Mouse (Mus musculus) hindbrain, embryonic 16.5 days (tissue): ENCODE results near the gene Kank1. TPM values are rescaled to one million over a fixed set of nuclear protein-coding genes. Genes with fewer than 3 reads are reported as not detected.

Experiments
- ATAC-seq: fragments of 200-750 bp; cut with Nextera tagmentation; 2 replicates; pipeline ENCODE4 v1.8.0; 2017; ENCODE audit warnings: moderate TSS enrichment, moderate library complexity
- H3K27ac ChIP-seq: fragments of 300-500 bp; sonication (generic); 2 replicates; pipeline ENCODE4 v1.5.1; 2014; ENCODE audit warnings: low read depth, mild to moderate bottlenecking, control low read depth, low read length, moderate library complexity
- H3K27me3 ChIP-seq: fragments of 300-500 bp; sonication (generic); replicated peaks from 2 replicates; pipeline ENCODE4 v1.6.1; 2014; ENCODE audit warnings: low read length; ENCODE audit not compliant: control insufficient read depth, insufficient read depth
- H3K36me3 ChIP-seq: fragments of 300-500 bp; sonication (generic); 2 replicates; pipeline ENCODE4 v1.6.1; 2014; ENCODE audit warnings: mild to moderate bottlenecking, low read length, moderate library complexity, mixed read lengths; ENCODE audit not compliant: control insufficient read depth, insufficient read depth
- H3K4me1 ChIP-seq: fragments of 300-500 bp; sonication (generic); 2 replicates; pipeline ENCODE4 v1.6.1; 2014; ENCODE audit warnings: low read depth, low read length; ENCODE audit not compliant: control insufficient read depth, insufficient read depth
- H3K4me2 ChIP-seq: fragments of 300-500 bp; sonication (generic); 2 replicates; pipeline ENCODE4 v1.6.1; 2014; ENCODE audit warnings: mild to moderate bottlenecking, low read length, control low read depth, moderate library complexity
- H3K4me3 ChIP-seq: fragments of 300-500 bp; sonication (generic); 2 replicates; pipeline ENCODE4 v1.5.1; 2014; ENCODE audit warnings: mild to moderate bottlenecking, low read length, control low read depth, moderate library complexity
- H3K9ac ChIP-seq: fragments of 300-500 bp; sonication (generic); 2 replicates; pipeline ENCODE4 v1.6.1; 2014; ENCODE audit warnings: low read depth, mild to moderate bottlenecking, control low read depth, low read length, moderate library complexity
- H3K9me3 ChIP-seq: fragments of 300-500 bp; sonication (generic); 2 replicates; pipeline ENCODE4 v1.6.1; 2014; ENCODE audit warnings: mild to moderate bottlenecking, low read length, moderate library complexity; ENCODE audit not compliant: control insufficient read depth
- WGBS: fragments of 180-500 bp; shearing (Covaris S2); extraction: QIAGEN DNeasy Blood & Tissue Kit; methylation state at CpG from one replicate; pipeline ENCODE4 v1.1.7; 2014; 5-methylcytosine and 5-hydroxymethylcytosine counted together
- polyA plus RNA-seq: library from polyadenylated mRNA; unstranded; fragments of >200 nt; fragmentation: Nextera tagmentation; extraction: Ambion mirVana; gene quantifications from 2 replicates; pipeline ENCODE4 v1.2.1, GENCODE M21; 2015

Gene Kank1
- polyA plus RNA-seq, 1 experiment from 2014 or later: 14.4 TPM

- Histone ChIP-seq H3K27ac (no peak overlapping the region), H3K36me3 (no peaks in the 10 kb centered on the region), H3K4me3 (no peak overlapping the region), H3K4me2 (no peak overlapping the region), H3K27me3 (no peaks in the 10 kb centered on the region), H3K4me1 (no peaks in the 10 kb centered on the region), H3K9ac (no peak overlapping the region), H3K9me3 (no peaks in the 10 kb centered on the region)
- no peak for ATAC-seq
- WGBS: 75% methylated on average over 5 of the region's 5 CpGs
Measured at GRCm38 (mm10) chr19:25297269-25297668, 60.5 kb downstream of the Kank1 start.

- no peaks in the 10 kb centered on the region for H3K27me3 ChIP-seq
- 81% methylated on average over 14 of the region's 14 CpGs for WGBS
- no peaks in the 10 kb centered on the region for H3K4me1 ChIP-seq
- H3K4me3 ChIP-seq: no peak overlapping the region
- H3K27ac ChIP-seq: no peak overlapping the region
- no peaks in the 10 kb centered on the region for H3K36me3 ChIP-seq
- H3K9me3 ChIP-seq: no peaks in the 10 kb centered on the region
- no peak overlapping the region for H3K4me2 ChIP-seq
- ATAC-seq: no peak
- no peak overlapping the region for H3K9ac ChIP-seq
Measured at GRCm38 (mm10) chr19:25299852-25300670, 63.3 kb downstream of the Kank1 start.

GRCm38 (mm10) chr19:25301189-25301588 is 64.4 kb downstream of the Kank1 start:
- H3K36me3 ChIP-seq: no peaks in the 10 kb centered on the region
- no peak for ATAC-seq
- no peaks in the 10 kb centered on the region for H3K9me3 ChIP-seq
- no peaks in the 10 kb centered on the region for H3K4me1 ChIP-seq
- H3K9ac ChIP-seq: no peak overlapping the region
- no peaks in the 10 kb centered on the region for H3K27me3 ChIP-seq
- 83% methylated on average over 5 of the region's 5 CpGs for WGBS
- H3K4me2 ChIP-seq: no peak overlapping the region
- H3K27ac ChIP-seq: no peak overlapping the region
- no peak overlapping the region for H3K4me3 ChIP-seq

- H3K36me3 ChIP-seq: no peaks in the 10 kb centered on the region
- no peak overlapping the region for H3K4me3 ChIP-seq
- ATAC-seq: no peak
- no peaks in the 10 kb centered on the region for H3K27me3 ChIP-seq
- no peaks in the 10 kb centered on the region for H3K9me3 ChIP-seq
- no peak overlapping the region for H3K9ac ChIP-seq
- no peak overlapping the region for H3K4me2 ChIP-seq
- H3K4me1 ChIP-seq: peaks cover 5% of the 10 kb centered on the region
- H3K27ac ChIP-seq: no peak overlapping the region
- 64% methylated on average over 9 of the region's 9 CpGs for WGBS
Measured at GRCm38 (mm10) chr19:25306277-25306676, 69.5 kb downstream of the Kank1 start.

- no peak for ATAC-seq
Measured at GRCm38 (mm10) chr19:25308156-25308555, 71.4 kb downstream of the Kank1 start.

GRCm38 (mm10) chr19:25308763-25309162 is 72.0 kb downstream of the Kank1 start:
- H3K27ac ChIP-seq: no peak overlapping the region
- H3K9ac ChIP-seq: no peak overlapping the region
- H3K4me1 ChIP-seq: peaks cover 5% of the 10 kb centered on the region
- no peaks in the 10 kb centered on the region for H3K36me3 ChIP-seq
- no peaks in the 10 kb centered on the region for H3K27me3 ChIP-seq
- WGBS: 28% methylated on average over 12 of the region's 12 CpGs
- H3K9me3 ChIP-seq: no peaks in the 10 kb centered on the region
- ATAC-seq: no peak
- no peak overlapping the region for H3K4me2 ChIP-seq
- no peak overlapping the region for H3K4me3 ChIP-seq

More at GRCm38 (mm10) chr19:25308156-25308555, 71.4 kb downstream of the Kank1 start:
- Histone ChIP-seq H3K4me2 (no peak overlapping the region), H3K4me3 (no peak overlapping the region), H3K9me3 (no peaks in the 10 kb centered on the region), H3K27me3 (no peaks in the 10 kb centered on the region), H3K9ac (no peak overlapping the region), H3K36me3 (no peaks in the 10 kb centered on the region), H3K27ac (no peak overlapping the region), H3K4me1 (peaks cover 5% of the 10 kb centered on the region)
- 38% methylated on average over 2 of the region's 2 CpGs for WGBS

- H3K9me3 ChIP-seq: no peaks in the 10 kb centered on the region
- WGBS: 79% methylated on average over 5 of the region's 5 CpGs
- no peak overlapping the region for H3K4me2 ChIP-seq
- H3K9ac ChIP-seq: no peak overlapping the region
- ATAC-seq: no peak
- H3K4me1 ChIP-seq: peaks cover 10% of the 10 kb centered on the region
- no peaks in the 10 kb centered on the region for H3K36me3 ChIP-seq
- no peak overlapping the region for H3K4me3 ChIP-seq
- H3K27me3 ChIP-seq: no peaks in the 10 kb centered on the region
- no peak overlapping the region for H3K27ac ChIP-seq
Measured at GRCm38 (mm10) chr19:25310989-25311388, 74.2 kb downstream of the Kank1 start.

- Histone ChIP-seq H3K36me3 (no peaks in the 10 kb centered on the region), H3K4me3 (no peak overlapping the region), H3K4me2 (no peak overlapping the region), H3K9ac (no peak overlapping the region), H3K4me1 (peaks cover 10% of the 10 kb centered on the region), H3K9me3 (no peaks in the 10 kb centered on the region), H3K27me3 (no peaks in the 10 kb centered on the region), H3K27ac (no peak overlapping the region)
- ATAC-seq: no peak
- 64% methylated on average over 7 of the region's 7 CpGs for WGBS
Measured at GRCm38 (mm10) chr19:25311626-25312025, 74.9 kb downstream of the Kank1 start.

- no peak overlapping the region for H3K9ac ChIP-seq
- WGBS: 56% methylated on average over 14 of the region's 14 CpGs
- H3K4me2 ChIP-seq: no peak overlapping the region
- H3K36me3 ChIP-seq: no peaks in the 10 kb centered on the region
- peaks cover 5% of the 10 kb centered on the region; the same call in 1 of the 2 replicates for H3K4me1 ChIP-seq
- no peak overlapping the region for H3K27ac ChIP-seq
- ATAC-seq: peak; percentile 63
- no peaks in the 10 kb centered on the region for H3K9me3 ChIP-seq
- no peak overlapping the region for H3K4me3 ChIP-seq
- H3K27me3 ChIP-seq: no peaks in the 10 kb centered on the region
Measured at GRCm38 (mm10) chr19:25315458-25315889, 78.7 kb downstream of the Kank1 start.
